Mouse (Mus musculus) embryonic fibroblast, embryonic 13.5 days (primary cell): ENCODE measurements around the gene Col4a4. TPM values are rescaled to one million over a fixed set of nuclear protein-coding genes. Genes with fewer than 3 reads are reported as not detected.

Source experiments
- H3K27ac ChIP-seq: 2 replicates; pipeline ENCODE4 v1.5.1; 2012; ENCODE audit warnings: low read length, control low read depth, inconsistent platforms; ENCODE audit not compliant: insufficient read depth
- H3K4me1 ChIP-seq: 2 replicates; pipeline ENCODE4 v1.6.1; 2011; ENCODE audit warnings: low read length; ENCODE audit not compliant: control insufficient read depth, insufficient read depth
- H3K4me3 ChIP-seq: 2 replicates; pipeline ENCODE4 v1.5.1; 2011; ENCODE audit warnings: mild to moderate bottlenecking, control low read depth, low read length; ENCODE audit not compliant: insufficient read depth
- CTCF ChIP-seq: IDR thresholded peaks from 2 replicates; pipeline ENCODE4 v1.5.1; 2011; ENCODE audit warnings: mild to moderate bottlenecking, control low read depth, low read length, moderate library complexity, borderline replicate concordance; ENCODE audit not compliant: insufficient read depth
- POLR2A ChIP-seq: IDR thresholded peaks from 2 replicates; pipeline ENCODE4 v1.6.1; 2011; ENCODE audit warnings: low read depth, mild to moderate bottlenecking, control low read depth, low read length, moderate library complexity
- polyA plus RNA-seq: library from polyadenylated mRNA; stranded (reverse); fragments of >200 nt; gene quantifications from 2 replicates; pipeline ENCODE4 v1.2.4, GENCODE M21; 2011; ENCODE audit warnings: low read depth; ENCODE audit not compliant: missing spikeins, insufficient read length

Col4a4 gene
- polyA plus RNA-seq, 1 experiment = 0.09 TPM

GRCm38 (mm10) chr1:82545199-82545960, 41.3 kb downstream of the Col4a4 start:
- TF ChIP-seq CTCF = no peak
- TF ChIP-seq POLR2A = no peak
- Histone ChIP-seq H3K4me1 (no peaks in the 10 kb centered on the region), H3K27ac (no peak overlapping the region), H3K4me3 (no peak overlapping the region)

GRCm38 (mm10) chr1:82544419-82545185, 42.0 kb downstream of the Col4a4 start:
- TF ChIP-seq CTCF (no peak), POLR2A (no peak)
- Histone ChIP-seq H3K27ac (no peak overlapping the region), H3K4me1 (no peaks in the 10 kb centered on the region)

GRCm38 (mm10) chr1:82543934-82544333, 42.7 kb downstream of the Col4a4 start:
- Histone ChIP-seq H3K27ac (no peak overlapping the region), H3K4me3 (no peak overlapping the region), H3K4me1 (no peaks in the 10 kb centered on the region)
- TF ChIP-seq POLR2A (no peak), CTCF (no peak)

More at GRCm38 (mm10) chr1:82544419-82545185, 42.0 kb downstream of the Col4a4 start:
- H3K4me3 ChIP-seq = no peak overlapping the region

- TF ChIP-seq CTCF (no peak), POLR2A (no peak)
- Histone ChIP-seq H3K27ac (no peak overlapping the region), H3K4me1 (peaks cover 7% of the 10 kb centered on the region), H3K4me3 (no peak overlapping the region)
Observed at GRCm38 (mm10) chr1:82540056-82540455, 46.6 kb downstream of the Col4a4 start.

GRCm38 (mm10) chr1:82537848-82538247, 48.8 kb downstream of the Col4a4 start:
- no peak for TF ChIP-seq CTCF
- TF ChIP-seq POLR2A = no peak

GRCm38 (mm10) chr1:82536515-82537174, 50.0 kb downstream of the Col4a4 start:
- no peak overlapping the region for H3K4me3 ChIP-seq
- TF ChIP-seq CTCF = no peak
- peak overlapping the region; percentile 29; the same call in 1 of the 2 replicates for H3K27ac ChIP-seq
- H3K4me1 ChIP-seq = peaks cover 7% of the 10 kb centered on the region

More at GRCm38 (mm10) chr1:82537848-82538247, 48.8 kb downstream of the Col4a4 start:
- Histone ChIP-seq H3K4me1 (peaks cover 7% of the 10 kb centered on the region), H3K27ac (no peak overlapping the region), H3K4me3 (no peak overlapping the region)

GRCm38 (mm10) chr1:82527931-82528330, 58.7 kb downstream of the Col4a4 start:
- Histone ChIP-seq H3K4me3 (no peak overlapping the region), H3K27ac (no peak overlapping the region), H3K4me1 (peaks cover 3% of the 10 kb centered on the region; the same call in 1 of the 2 replicates)
- TF ChIP-seq POLR2A = no peak
- no peak for TF ChIP-seq CTCF

GRCm38 (mm10) chr1:82491954-82492353, 94.7 kb downstream of the Col4a4 start:
- Histone ChIP-seq H3K27ac (no peak overlapping the region), H3K4me3 (no peak overlapping the region), H3K4me1 (no peaks in the 10 kb centered on the region)
- TF ChIP-seq POLR2A = no peak
- TF ChIP-seq CTCF = no peak

GRCm38 (mm10) chr1:82486371-82486770, 100.3 kb downstream of the Col4a4 start:
- Histone ChIP-seq H3K4me3 (no peak overlapping the region), H3K27ac (no peak overlapping the region), H3K4me1 (no peaks in the 10 kb centered on the region)
- TF ChIP-seq POLR2A (no peak), CTCF (no peak)
